Mouse (Mus musculus) bone marrow, adult 2 months (tissue): Measurements from ENCODE around the gene Zfp287.

Source experiments
- CTCF ChIP-seq: fragments of 200-500 bp; IDR thresholded peaks from 2 replicates; pipeline ENCODE4 v1.5.1; 2011; ENCODE audit warnings: low read length, control low read depth; ENCODE audit not compliant: control insufficient read depth, insufficient read depth
- POLR2A ChIP-seq: fragments of 200-500 bp; IDR thresholded peaks from 2 replicates; pipeline ENCODE4 v1.6.1; 2011; ENCODE audit warnings: low read depth, mild to moderate bottlenecking, control low read depth, low read length, borderline replicate concordance; ENCODE audit not compliant: control insufficient read depth

DNA sequence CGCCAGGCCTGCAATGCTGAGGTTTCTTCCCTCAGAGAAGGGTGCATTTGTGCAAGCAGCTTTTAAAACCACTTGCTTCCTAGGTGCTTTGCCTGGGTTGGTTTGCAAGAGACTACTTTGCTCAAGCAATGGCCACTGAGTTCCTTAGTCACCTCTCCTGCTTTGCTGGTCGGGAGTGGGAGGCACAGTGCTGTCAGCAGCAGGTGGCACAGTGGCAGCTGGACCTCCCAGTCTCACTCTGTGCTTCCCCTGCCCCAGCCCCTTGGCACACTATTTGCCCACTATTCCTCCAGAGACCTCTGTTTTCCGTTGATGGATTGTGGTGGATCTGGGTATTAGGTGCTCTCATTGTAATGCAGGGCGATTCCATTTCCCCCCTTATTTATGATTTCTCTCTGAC lies 16.4 kb upstream of the Zfp287 start:
- TF ChIP-seq POLR2A (no peak), CTCF (no peak)
